Mouse (Mus musculus): Measurements from ENCODE around the gene Atp8b4.
A peak's percentile ranks its signal among the peaks of the same experiment; 100 is the strongest.

Atp8b4 gene

GRCm38 (mm10) chr2:126286420-126286819 is 214.1 kb downstream of the Atp8b4 start:
- DNase-seq (ENCODE audit: low spot score), result no peak

- DNase-seq (ENCODE audit: low spot score), result no peak
Observed at GRCm38 (mm10) chr2:126284071-126284470, 216.4 kb downstream of the Atp8b4 start.

GRCm38 (mm10) chr2:126283086-126283485 is 217.4 kb downstream of the Atp8b4 start:
- DNase-seq (ENCODE audit: low spot score), result no peak

GRCm38 (mm10) chr2:126275511-126275910 is 225.0 kb downstream of the Atp8b4 start:
- peak; percentile 17 for DNase-seq (ENCODE audit: low spot score)

- DNase-seq (ENCODE audit: low spot score), result no peak
Observed at GRCm38 (mm10) chr2:126274826-126275405, 225.6 kb downstream of the Atp8b4 start.

GRCm38 (mm10) chr2:126274311-126274710 is 226.2 kb downstream of the Atp8b4 start:
- DNase-seq (ENCODE audit: low spot score), result no peak

Data from ovary, adult 18-20 months (tissue).